Mouse (Mus musculus) mesoderm, embryonic 11.5 days (tissue): Measurements from ENCODE around the gene Olfr891.
"Not testable (repeated sequence)": the region's sequence is repeated elsewhere in the genome, so short reads cannot be mapped to it uniquely, and the experiment has no call there.

Experiments used
- DNase-seq: peaks from one replicate; pipeline ENCODE4 v3.0.0-alpha.2; 2012; ENCODE audit warnings: low read depth, low spot score

Gene Olfr891

DNA sequence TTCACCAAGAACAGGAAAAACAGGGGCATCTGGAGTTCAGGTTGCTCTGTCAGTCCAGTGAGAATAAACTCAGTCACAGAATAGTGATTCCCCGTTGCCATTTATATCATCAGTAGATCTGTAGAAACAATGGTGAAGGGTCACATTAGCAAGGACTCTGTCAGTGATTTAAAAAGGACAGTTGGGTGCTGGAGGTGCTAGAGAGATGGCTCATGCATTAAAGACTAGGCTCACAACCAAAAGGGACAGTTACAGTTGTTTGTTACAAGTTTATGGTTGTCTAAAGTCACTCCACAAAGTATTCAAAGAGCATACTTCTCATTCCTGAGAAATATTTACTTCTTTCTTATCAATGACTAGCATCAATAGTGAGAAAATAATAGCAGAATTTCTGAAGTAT is at the start of gene Olfr891:
Gene Olfr891 (minus strand): TSS at position 101 of the 400 bp plus-strand sequence.
- DNase-seq, result no peak

DNA sequence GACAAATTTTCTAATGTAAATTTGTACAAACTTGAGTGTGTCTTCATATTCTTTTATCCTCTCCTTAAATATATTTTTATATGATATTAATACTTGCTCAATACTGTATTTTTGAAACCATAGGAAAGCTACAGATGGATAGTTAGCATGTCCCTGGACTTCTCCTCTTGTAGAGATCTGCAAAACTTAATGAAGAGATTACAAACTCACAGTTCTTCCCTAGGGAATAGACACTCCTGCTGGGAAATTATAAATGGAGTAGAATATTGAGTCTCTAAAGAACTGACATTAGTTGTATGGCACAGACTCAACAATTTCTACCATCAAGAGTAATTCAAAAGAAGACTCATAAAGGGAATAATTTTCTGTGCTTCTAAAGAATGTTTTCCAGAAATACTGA is 37.1 kb upstream of the Olfr891 start, which contains the start of gene Olfr894:
Gene Olfr894 (plus strand): TSS at position 301 of the 400 bp plus-strand sequence.
- no peak for DNase-seq

DNA sequence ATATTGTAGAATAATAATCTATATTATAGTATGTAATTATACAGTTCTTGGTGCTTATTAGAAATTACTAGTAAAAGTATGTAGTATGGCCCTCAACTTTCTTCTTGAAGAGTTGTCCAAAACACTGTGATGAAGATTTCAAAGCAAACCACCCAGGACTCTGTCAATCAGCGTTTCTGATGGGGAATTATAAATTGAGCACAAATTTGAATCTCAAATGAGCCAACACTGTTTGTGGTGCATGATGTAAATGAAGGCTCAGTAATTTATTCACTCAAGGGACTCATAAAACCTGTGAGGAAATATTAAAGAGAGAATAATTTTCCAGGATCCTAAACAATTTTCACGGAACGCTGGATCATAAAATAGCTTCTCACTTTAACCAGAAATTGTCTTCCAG is 27.4 kb upstream of the Olfr891 start, which contains the start of gene Olfr893:
Gene Olfr893 (plus strand): TSS at position 301 of the 400 bp plus-strand sequence.
- no peak for DNase-seq

DNA sequence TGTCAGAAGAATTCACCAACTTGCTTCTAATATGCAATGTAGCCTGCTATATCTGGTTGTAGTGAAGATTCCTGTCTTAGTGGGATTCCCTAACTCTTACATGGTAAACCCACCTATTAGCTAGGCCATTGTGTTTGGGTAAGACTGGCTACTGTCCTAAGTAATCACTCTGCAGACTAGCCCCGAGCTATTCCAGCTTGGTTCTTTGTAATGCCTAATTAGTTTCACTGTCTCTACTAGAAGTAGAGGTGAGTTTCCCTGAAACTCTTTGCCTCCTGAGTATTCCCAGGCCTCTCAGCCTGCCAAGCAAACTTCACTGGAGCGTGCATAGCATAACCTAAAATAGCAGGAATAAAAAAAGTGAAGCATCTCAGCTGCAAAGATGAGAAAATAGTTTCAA is 12.3 kb downstream of the Olfr891 start:
- not testable (repeated sequence) for DNase-seq

DNA sequence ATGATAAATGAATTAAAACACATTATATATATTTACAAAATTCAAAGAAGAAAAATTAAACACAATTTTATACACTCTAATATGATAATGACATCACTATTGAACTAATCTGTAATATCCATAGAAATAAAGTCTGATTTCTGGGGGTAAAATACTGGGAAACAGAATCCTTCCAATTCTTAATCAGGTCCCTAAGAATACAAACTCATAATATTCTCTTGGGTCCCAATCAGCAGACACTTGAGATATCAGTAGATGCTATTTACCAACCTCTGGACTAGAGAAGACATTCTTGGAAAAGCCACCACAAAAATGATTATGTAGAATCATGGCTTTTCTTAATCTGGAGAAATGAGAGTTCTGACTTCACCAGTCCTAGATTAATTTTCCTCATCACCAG is 38.4 kb downstream of the Olfr891 start, which contains the start of gene Olfr890:
Gene Olfr890 (plus strand): TSS at position 301 of the 400 bp plus-strand sequence.
- no peak for DNase-seq
